Mouse (Mus musculus): ENCODE results near the gene Styxl1. TPM values are rescaled to one million over a fixed set of nuclear protein-coding genes. Genes with fewer than 3 reads are reported as not detected.

Styxl1 gene
- polyA plus RNA-seq, 1 experiment, result 0.26 TPM

GRCm38 (mm10) chr5:135730916-135731315, 47.3 kb downstream of the Styxl1 start:
- Histone ChIP-seq H3K27ac (ENCODE audit: insufficient read depth, low read length) (0 out of 2 replicates have a peak overlapping the region, but pooled peaks have one; percentile 42), H3K4me3 (replicated peaks; ENCODE audit: insufficient read depth, low read depth, low read length) (no peak overlapping the region), H3K4me1 (ENCODE audit: control insufficient read depth, insufficient read depth, low read length) (peaks cover 32% of the 10 kb centered on the region), H3K27me3 (ENCODE audit: control insufficient read depth, insufficient read depth, low read length) (no peaks in the 10 kb centered on the region)
- DNase-seq, result no peak
- TF ChIP-seq POLR2A (IDR thresholded peaks at IDR 0.05; ENCODE audit: borderline replicate concordance, insufficient read depth, low read length), result no peak
- TF ChIP-seq CTCF (IDR thresholded peaks at IDR 0.05; ENCODE audit: borderline replicate concordance, insufficient read depth, low read depth, low read length), result no peak
- WGBS, result 90% methylated on average over 10 of the region's 10 CpGs

DNA sequence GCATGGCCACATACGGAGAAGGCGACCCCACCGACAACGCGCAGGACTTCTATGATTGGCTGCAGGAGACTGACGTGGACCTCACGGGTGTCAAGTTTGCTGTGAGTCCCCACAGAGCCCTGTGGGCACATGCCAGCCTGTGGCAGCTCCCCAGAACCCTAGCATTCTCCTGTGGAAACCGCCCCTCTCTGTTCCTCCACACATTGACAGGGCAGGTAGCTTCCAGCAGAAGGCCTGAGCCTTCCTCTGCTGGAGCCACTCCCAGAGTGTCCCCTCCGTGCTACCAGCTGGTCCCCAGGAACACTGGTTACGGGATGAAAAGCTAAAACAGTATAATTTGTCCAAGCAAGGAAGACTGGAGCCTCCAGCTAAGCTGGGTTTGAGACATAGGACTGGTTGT, 47.9 kb downstream of the Styxl1 start:
- 44% methylated on average over 10 of the region's 10 CpGs for WGBS
- TF ChIP-seq POLR2A (IDR thresholded peaks at IDR 0.05; ENCODE audit: borderline replicate concordance, insufficient read depth, low read length), result no peak
- TF ChIP-seq CTCF (IDR thresholded peaks at IDR 0.05; ENCODE audit: borderline replicate concordance, insufficient read depth, low read depth, low read length), result no peak
- H3K27ac ChIP-seq (ENCODE audit: insufficient read depth, low read length), result peak overlapping the region; percentile 42
- H3K4me3 ChIP-seq (replicated peaks; ENCODE audit: insufficient read depth, low read depth, low read length), result no peak overlapping the region
- peak in 1 of 2 experiments; percentile 53 for DNase-seq
- peaks cover 38% of the 10 kb centered on the region for H3K4me1 ChIP-seq (ENCODE audit: control insufficient read depth, insufficient read depth, low read length)
- no peaks in the 10 kb centered on the region for H3K27me3 ChIP-seq (ENCODE audit: control insufficient read depth, insufficient read depth, low read length)

DNA sequence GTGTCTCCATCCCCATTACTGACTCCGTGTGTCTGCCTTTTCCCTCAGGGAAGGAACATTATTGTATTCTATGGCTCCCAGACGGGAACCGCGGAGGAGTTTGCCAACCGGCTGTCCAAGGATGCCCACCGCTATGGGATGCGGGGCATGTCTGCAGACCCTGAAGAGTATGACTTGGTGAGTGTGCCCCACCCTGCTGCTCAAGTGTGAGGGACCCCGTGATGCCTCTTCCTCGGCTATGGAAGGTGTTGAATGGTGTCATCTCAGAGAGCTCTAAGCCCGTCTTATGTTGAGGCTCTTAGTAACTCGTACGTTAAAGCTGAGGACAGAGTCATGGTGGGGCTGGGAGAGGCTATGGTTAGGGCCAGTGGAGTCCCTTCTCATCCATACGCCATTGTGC, 48.8 kb downstream of the Styxl1 start:
- Histone ChIP-seq H3K27ac (ENCODE audit: insufficient read depth, low read length) (no peak overlapping the region), H3K27me3 (ENCODE audit: control insufficient read depth, insufficient read depth, low read length) (no peaks in the 10 kb centered on the region), H3K4me3 (replicated peaks; ENCODE audit: insufficient read depth, low read depth, low read length) (no peak overlapping the region), H3K4me1 (ENCODE audit: control insufficient read depth, insufficient read depth, low read length) (peaks cover 45% of the 10 kb centered on the region)
- WGBS, result 86% methylated on average over 13 of the region's 13 CpGs
- no peak for TF ChIP-seq CTCF (IDR thresholded peaks at IDR 0.05; ENCODE audit: borderline replicate concordance, insufficient read depth, low read depth, low read length)
- TF ChIP-seq POLR2A (IDR thresholded peaks at IDR 0.05; ENCODE audit: borderline replicate concordance, insufficient read depth, low read length), result no peak
- DNase-seq, result no peak

GRCm38 (mm10) chr5:135728361-135728760, 49.8 kb downstream of the Styxl1 start:
- DNase-seq, result no peak
- 82% methylated on average over 13 of the region's 13 CpGs for WGBS
- Histone ChIP-seq H3K4me3 (replicated peaks; ENCODE audit: insufficient read depth, low read depth, low read length) (no peak overlapping the region), H3K27me3 (ENCODE audit: control insufficient read depth, insufficient read depth, low read length) (no peaks in the 10 kb centered on the region), H3K4me1 (ENCODE audit: control insufficient read depth, insufficient read depth, low read length) (peaks cover 45% of the 10 kb centered on the region), H3K27ac (ENCODE audit: insufficient read depth, low read length) (no peak overlapping the region)
- TF ChIP-seq CTCF (IDR thresholded peaks at IDR 0.05; ENCODE audit: borderline replicate concordance, insufficient read depth, low read depth, low read length), result no peak
- no peak for TF ChIP-seq POLR2A (IDR thresholded peaks at IDR 0.05; ENCODE audit: borderline replicate concordance, insufficient read depth, low read length)

- Histone ChIP-seq H3K4me3 (replicated peaks; ENCODE audit: insufficient read depth, low read depth, low read length) (no peak overlapping the region), H3K4me1 (ENCODE audit: control insufficient read depth, insufficient read depth, low read length) (peaks cover 45% of the 10 kb centered on the region), H3K27me3 (ENCODE audit: control insufficient read depth, insufficient read depth, low read length) (no peaks in the 10 kb centered on the region), H3K27ac (ENCODE audit: insufficient read depth, low read length) (no peak overlapping the region)
- TF ChIP-seq POLR2A (IDR thresholded peaks at IDR 0.05; ENCODE audit: borderline replicate concordance, insufficient read depth, low read length), result no peak
- TF ChIP-seq CTCF (IDR thresholded peaks at IDR 0.05; ENCODE audit: borderline replicate concordance, insufficient read depth, low read depth, low read length), result no peak
- DNase-seq, result no peak
- 95% methylated on average over 9 of the region's 9 CpGs for WGBS
These were observed 50.3 kb downstream of the Styxl1 start for GRCm38 (mm10) chr5:135727871-135728270.

- DNase-seq, result no peak
- no peak for TF ChIP-seq POLR2A (IDR thresholded peaks at IDR 0.05; ENCODE audit: borderline replicate concordance, insufficient read depth, low read length)
- no peaks in the 10 kb centered on the region for H3K27me3 ChIP-seq (ENCODE audit: control insufficient read depth, insufficient read depth, low read length)
- 52% methylated on average over 2 of the region's 2 CpGs for WGBS
- H3K4me3 ChIP-seq (replicated peaks; ENCODE audit: insufficient read depth, low read depth, low read length), result no peak overlapping the region
- H3K27ac ChIP-seq (ENCODE audit: insufficient read depth, low read length), result no peak overlapping the region
- peaks cover 52% of the 10 kb centered on the region for H3K4me1 ChIP-seq (ENCODE audit: control insufficient read depth, insufficient read depth, low read length)
These were observed 51.4 kb downstream of the Styxl1 start for GRCm38 (mm10) chr5:135726641-135727346.

GRCm38 (mm10) chr5:135725991-135726390, 52.2 kb downstream of the Styxl1 start:
- 60% methylated on average over 6 of the region's 6 CpGs for WGBS
- no peak overlapping the region for H3K27ac ChIP-seq (ENCODE audit: insufficient read depth, low read length)
- no peak overlapping the region for H3K4me3 ChIP-seq (replicated peaks; ENCODE audit: insufficient read depth, low read depth, low read length)

DNA sequence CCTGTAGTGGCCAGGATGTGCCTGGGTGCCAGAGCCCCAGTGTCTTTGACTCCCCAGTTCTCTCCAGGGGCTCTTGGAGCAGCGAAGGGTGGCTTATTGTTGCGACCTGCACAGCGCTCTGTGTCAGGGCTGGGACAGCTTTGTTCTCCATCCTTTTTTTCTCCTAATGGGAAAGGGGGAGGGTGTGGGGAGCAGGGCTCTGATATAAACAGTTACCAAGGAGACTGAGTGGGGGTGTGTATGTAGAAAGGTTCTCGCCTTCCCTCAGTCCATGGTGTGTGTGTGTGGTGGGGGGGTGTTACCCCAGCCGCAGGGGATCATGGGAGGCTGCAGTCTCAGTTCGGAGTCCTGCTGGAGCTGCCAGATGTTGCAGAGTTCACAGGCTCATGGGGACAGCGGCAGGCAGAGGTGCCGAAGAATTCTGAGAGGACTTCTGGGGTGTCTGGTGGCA, 52.8 kb downstream of the Styxl1 start:
- DNase-seq, result no peak
- 47% methylated on average over 8 of the region's 8 CpGs for WGBS
- no peak for TF ChIP-seq POLR2A (IDR thresholded peaks at IDR 0.05; ENCODE audit: borderline replicate concordance, insufficient read depth, low read length)
- TF ChIP-seq CTCF (IDR thresholded peaks at IDR 0.05; ENCODE audit: borderline replicate concordance, insufficient read depth, low read depth, low read length), result no peak
- Histone ChIP-seq H3K4me3 (replicated peaks; ENCODE audit: insufficient read depth, low read depth, low read length) (no peak overlapping the region), H3K27me3 (ENCODE audit: control insufficient read depth, insufficient read depth, low read length) (no peaks in the 10 kb centered on the region), H3K27ac (ENCODE audit: insufficient read depth, low read length) (no peak overlapping the region), H3K4me1 (ENCODE audit: control insufficient read depth, insufficient read depth, low read length) (peaks cover 44% of the 10 kb centered on the region)

More at GRCm38 (mm10) chr5:135725991-135726390, 52.2 kb downstream of the Styxl1 start:
- DNase-seq, result no peak
- TF ChIP-seq CTCF (IDR thresholded peaks at IDR 0.05; ENCODE audit: borderline replicate concordance, insufficient read depth, low read depth, low read length) (no peak), POLR2A (IDR thresholded peaks at IDR 0.05; ENCODE audit: borderline replicate concordance, insufficient read depth, low read length) (no peak)
- H3K27me3 ChIP-seq (ENCODE audit: control insufficient read depth, insufficient read depth, low read length), result no peaks in the 10 kb centered on the region
- peaks cover 49% of the 10 kb centered on the region for H3K4me1 ChIP-seq (ENCODE audit: control insufficient read depth, insufficient read depth, low read length)
